Mouse (Mus musculus) Patski (cell line): ENCODE measurements around the gene Nif3l1. TPM values are rescaled to one million over a fixed set of nuclear protein-coding genes. Genes with fewer than 3 reads are reported as not detected.
A peak's percentile ranks its signal among the peaks of the same experiment; 100 is the strongest.

Experiments used
- ATAC-seq: fragments of 100-300 bp; one replicate; pipeline ENCODE4 v1.8.0; 2021
- CTCF ChIA-PET: fragments of 350-600 bp; sonication (Branson Sonifier 250); formaldehyde crosslinking; loops from one replicate; lab custom pipeline; 2022; ENCODE audit warnings: inconsistent platforms; lab: Charles Lee
- POLR2A ChIA-PET: fragments of 350-600 bp; sonication (Branson Sonifier 250); formaldehyde crosslinking; loops from one replicate; lab custom pipeline; 2022; ENCODE audit warnings: antibody characterized with exemption, inconsistent platforms; lab: Charles Lee
- DNase-seq: peaks from one replicate; pipeline ENCODE4 v3.0.0-alpha.2; 2011; ENCODE audit warnings: low read depth, low spot score
- H3K27me3 ChIP-seq: fragments of 371-371 bp; one replicate; pipeline ENCODE4 v1.5.1; 2021
- CTCF ChIP-seq: fragments of 100-300 bp; IDR thresholded peaks from one replicate; pipeline ENCODE4 v1.5.1; 2021
- in situ Hi-C: fragments of 300-500 bp; cut with MboI; formaldehyde crosslinking; loops from 3 replicates; pipeline ENCODE4 v1.11.1; 2018; ENCODE audit warnings: low pct_unique_long_range_greater_than_20kb, mixed read lengths
- polyA plus RNA-seq: library from polyadenylated mRNA; unstranded; gene quantifications from one replicate; pipeline ENCODE4 v1.2.3, GENCODE M21; 2021

Gene Nif3l1
- 25.5 TPM for polyA plus RNA-seq

DNA sequence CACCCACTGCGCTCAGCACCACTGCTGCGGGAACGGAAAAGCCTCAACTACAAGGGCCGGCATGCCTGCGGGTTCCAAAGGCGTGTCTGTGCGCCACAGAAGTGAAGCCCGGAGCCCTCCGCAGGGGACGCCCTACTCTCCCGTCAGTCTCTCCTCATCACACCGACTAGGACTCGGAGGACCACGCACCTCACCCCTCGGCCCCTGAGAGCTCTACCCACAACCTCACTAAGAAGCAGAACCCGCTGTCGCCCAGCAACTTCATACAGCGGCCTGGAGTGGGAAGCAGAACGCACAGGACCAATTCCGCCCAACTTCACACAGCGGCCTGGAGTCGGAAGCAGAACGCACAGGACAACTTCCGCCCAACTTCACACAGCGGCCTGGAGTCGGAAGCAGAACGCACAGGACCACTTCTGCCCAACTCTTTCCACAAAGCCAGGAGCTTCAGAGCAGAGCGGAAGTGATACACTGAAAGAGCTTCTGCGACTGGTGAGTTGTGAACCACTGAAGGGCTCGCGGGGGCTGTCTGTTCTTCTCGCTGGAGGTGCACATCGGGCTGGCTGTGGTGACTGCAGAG, at the start of gene Nif3l1, which contains the start of gene Ppil3:
TSS of gene Nif3l1 (plus strand) at position 9 of the 580 bp plus-strand sequence.
TSS of gene Ppil3 (minus strand) at position 344 of the 580 bp plus-strand sequence.
- CTCF ChIA-PET: interaction anchor here (0.9 to 2.4 kb wide), 2 partner anchors 15 to 18 kb away, joined by 3 to 7 read pairs; no protein-coding TSS in a partner anchor
- no peak for TF ChIP-seq CTCF
- ATAC-seq (peak; percentile 92), DNase-seq (no peak)
- POLR2A ChIA-PET: interaction anchor here (0.7 to 2.2 kb wide), 6 partner anchors 9 to 487 kb away, joined by 3 to 5 read pairs (median 4); partner anchors contain the start of gene Clk1
- in situ Hi-C loops: no loop called here
- H3K27me3 ChIP-seq: no peaks in the 10 kb centered on the region

DNA sequence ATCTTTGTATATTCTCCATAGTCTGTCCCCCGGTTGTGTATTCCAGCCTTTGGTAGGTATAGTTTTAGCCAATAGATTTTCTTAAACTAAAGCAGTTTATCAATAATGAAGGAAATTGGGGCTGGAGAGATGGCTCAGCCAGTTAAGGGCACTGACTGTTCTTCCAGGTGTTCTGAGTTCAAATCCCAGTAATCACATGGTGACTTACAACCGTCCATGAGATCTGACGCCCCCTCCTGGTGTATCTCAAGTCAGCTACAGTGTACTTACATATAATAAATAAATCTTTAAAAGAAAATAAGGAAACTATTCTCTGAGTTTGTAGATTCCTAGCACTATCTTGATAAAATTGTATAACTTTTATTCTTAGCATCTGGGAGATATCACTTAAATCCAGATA, 49.6 kb upstream of the Nif3l1 start:
- DNase-seq: no peak
- POLR2A ChIA-PET: no interaction called here
- CTCF ChIA-PET: no interaction called here
- in situ Hi-C loops: loop anchor here (5.0 kb wide), 1 partner anchor 98 kb away; no protein-coding TSS in a partner anchor
- no peak for ATAC-seq
- H3K27me3 ChIP-seq: no peaks in the 10 kb centered on the region
- peak; percentile 23 for TF ChIP-seq CTCF

DNA sequence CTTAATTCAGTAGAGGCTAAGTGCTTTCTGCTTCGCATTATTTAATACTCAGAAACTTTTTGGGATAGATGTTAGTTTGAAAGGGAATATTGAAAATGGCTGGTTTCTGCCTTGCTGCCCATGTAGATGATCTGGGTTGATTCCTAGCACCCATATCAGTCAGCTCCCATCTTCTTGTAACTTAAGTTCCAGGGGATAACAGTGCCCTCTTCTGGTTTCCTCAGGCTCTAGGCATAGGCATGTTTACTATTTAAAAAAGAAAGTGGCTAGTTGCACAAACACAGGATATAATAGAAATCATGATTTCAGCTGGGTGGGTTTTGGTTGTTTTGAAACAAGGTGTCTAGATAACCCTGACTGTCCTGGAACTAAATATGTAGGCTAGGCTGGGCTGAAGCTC, 48.8 kb upstream of the Nif3l1 start:
- no peaks in the 10 kb centered on the region for H3K27me3 ChIP-seq
- TF ChIP-seq CTCF: peak; percentile 38
- POLR2A ChIA-PET: no interaction called here
- in situ Hi-C loops: loop anchor here (5.0 kb wide), 1 partner anchor 99 kb away; no protein-coding TSS in a partner anchor
- ATAC-seq: no peak
- CTCF ChIA-PET: interaction anchor here (1.0 to 1.3 kb wide), 3 partner anchors 9 to 42 kb away, joined by 3 read pairs; no protein-coding TSS in a partner anchor
- DNase-seq: no peak

DNA sequence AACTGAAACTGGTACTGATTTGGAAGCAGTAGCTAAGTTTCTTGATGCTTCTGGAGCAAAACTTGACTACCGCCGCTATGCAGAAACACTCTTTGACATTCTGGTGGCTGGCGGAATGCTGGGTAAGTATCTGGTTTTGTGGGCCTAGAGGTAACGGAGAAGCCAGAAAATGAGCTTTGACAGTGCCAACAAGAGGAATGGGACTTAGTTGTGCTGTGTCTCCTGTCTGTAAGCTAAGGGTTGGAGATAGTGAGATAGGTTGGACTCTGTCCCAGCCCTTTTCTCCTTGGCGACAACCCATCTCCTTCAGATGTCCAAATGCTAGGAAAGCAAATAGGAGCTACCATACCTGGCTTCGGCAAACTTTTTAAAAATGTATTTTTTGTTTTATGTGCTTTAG, 47.2 kb upstream of the Nif3l1 start:
- DNase-seq (no peak), ATAC-seq (no peak)
- no peaks in the 10 kb centered on the region for H3K27me3 ChIP-seq
- no peak for TF ChIP-seq CTCF
- in situ Hi-C loops: loop anchor here (5.0 kb wide), 1 partner anchor 100 kb away; no protein-coding TSS in a partner anchor
- ChIA-PET CTCF (interaction anchor here (1.3 to 1.7 kb wide), 3 partner anchors 13 to 24 kb away, joined by 3 to 4 read pairs (median 4); no protein-coding TSS in a partner anchor), POLR2A (interaction anchor here (1.4 kb wide), 1 partner anchor 12 kb away, joined by 3 read pairs; no protein-coding TSS in a partner anchor)

DNA sequence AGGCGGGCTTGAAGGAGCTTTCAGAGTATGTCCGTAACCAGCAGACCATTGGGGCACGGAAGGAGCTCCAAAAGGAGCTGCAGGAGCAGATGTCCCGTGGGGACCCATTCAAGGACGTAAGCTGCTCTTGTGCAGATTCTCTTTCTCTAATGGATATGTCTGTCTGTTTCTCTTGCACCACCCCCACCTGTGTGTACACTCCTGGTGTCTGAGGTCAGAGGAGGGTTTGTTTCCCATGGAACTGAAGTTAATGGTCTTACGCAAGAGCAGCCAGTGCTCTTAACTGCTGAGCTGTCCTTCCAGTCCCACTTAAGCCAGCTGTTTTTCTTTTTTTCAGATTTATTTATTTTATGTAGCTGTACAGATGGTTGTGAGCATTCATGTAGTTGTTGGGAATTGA, 43.6 kb upstream of the Nif3l1 start:
- in situ Hi-C loops: loop anchor here (25.0 kb wide), 1 partner anchor 989 kb away; the partner anchor contains the start of genes Maip1 and Tyw5
- H3K27me3 ChIP-seq: no peaks in the 10 kb centered on the region
- ATAC-seq (no peak), DNase-seq (no peak)
- CTCF ChIA-PET: interaction anchor here (1.0 to 1.1 kb wide), 2 partner anchors 12 to 46 kb away, joined by 3 read pairs; no protein-coding TSS in a partner anchor
- POLR2A ChIA-PET: interaction anchor here (1.0 kb wide), 1 partner anchor 9 kb away, joined by 3 read pairs; no protein-coding TSS in a partner anchor
- TF ChIP-seq CTCF: no peak

DNA sequence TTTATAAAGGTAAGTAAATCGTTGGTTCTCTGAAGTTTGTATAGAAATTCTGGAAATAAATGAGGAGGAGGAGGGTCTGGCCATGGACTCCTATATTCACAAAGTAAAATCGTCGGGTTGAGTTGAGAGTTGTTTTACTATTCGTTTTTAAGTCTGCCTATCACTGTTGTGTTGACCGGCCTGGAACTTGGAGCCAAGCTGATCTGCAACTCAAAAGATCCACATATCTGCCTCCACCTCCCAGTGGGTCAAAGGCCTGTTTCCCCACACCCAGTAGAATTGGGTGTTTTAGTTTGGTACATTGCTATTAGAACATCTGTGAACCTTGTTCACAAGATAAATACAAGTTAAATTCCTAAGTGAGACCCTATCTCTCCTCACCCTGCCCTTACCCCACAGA, 41.2 kb upstream of the Nif3l1 start:
- ChIA-PET CTCF (interaction anchor here (1.1 kb wide), 1 partner anchor 10 kb away, joined by 3 read pairs; no protein-coding TSS in a partner anchor), POLR2A (interaction anchor here (2.0 kb wide), 1 partner anchor 11 kb away, joined by 7 read pairs; the partner anchor contains the start of gene Bzw1)
- ATAC-seq (no peak), DNase-seq (no peak)
- TF ChIP-seq CTCF: no peak
- in situ Hi-C loops: loop anchor here (25.0 kb wide), 1 partner anchor 991 kb away; the partner anchor contains the start of genes Maip1 and Tyw5
- H3K27me3 ChIP-seq: no peaks in the 10 kb centered on the region

DNA sequence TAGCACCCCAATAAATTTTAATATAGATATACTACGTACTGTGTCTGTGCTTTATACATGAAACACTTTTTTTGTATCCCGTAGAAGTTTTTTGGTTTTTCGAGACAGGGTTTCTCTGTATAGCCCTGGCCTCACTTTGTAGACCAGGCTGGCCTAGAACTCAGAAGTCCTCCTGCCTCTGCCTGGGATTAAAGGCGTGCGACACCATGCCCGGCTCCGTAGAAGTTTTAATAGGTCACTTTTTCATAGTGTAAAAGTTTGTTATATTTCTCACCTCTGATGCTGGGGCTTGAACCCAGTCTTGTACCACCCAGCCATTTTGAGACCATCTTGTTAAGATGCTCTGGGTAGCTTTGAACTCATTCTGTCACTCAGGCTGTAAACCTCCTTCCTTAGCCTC, 37.6 kb upstream of the Nif3l1 start:
- ATAC-seq: no peak
- TF ChIP-seq CTCF: no peak
- ChIA-PET CTCF (no interaction called here), POLR2A (no interaction called here)
- no peak for DNase-seq
- in situ Hi-C loops: loop anchor here (25.0 kb wide), 1 partner anchor 995 kb away; the partner anchor contains the start of genes Maip1 and Tyw5
- H3K27me3 ChIP-seq: no peaks in the 10 kb centered on the region

DNA sequence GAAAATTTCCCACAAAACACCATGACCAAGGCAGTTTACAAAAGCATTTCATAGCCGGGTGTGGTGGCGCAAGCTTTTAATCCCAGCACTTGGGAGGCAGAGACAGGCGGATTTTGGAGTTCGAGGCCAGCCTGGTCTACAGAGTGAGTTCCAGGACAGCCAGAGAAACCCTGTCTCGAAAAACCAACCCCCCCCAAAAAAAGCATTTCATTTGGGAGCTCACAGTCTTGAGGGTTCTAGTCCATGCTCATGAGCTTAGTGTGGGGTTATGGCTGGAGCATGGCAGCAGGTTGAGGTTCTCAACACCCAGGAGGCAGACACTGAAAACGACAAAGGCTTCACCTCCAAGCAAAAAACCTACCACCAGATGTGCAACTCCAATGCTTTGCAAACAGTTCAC, 36.8 kb upstream of the Nif3l1 start:
- DNase-seq (no peak), ATAC-seq (no peak)
- ChIA-PET POLR2A (no interaction called here), CTCF (no interaction called here)
- in situ Hi-C loops: loop anchor here (25.0 kb wide), 1 partner anchor 996 kb away; the partner anchor contains the start of genes Maip1 and Tyw5
- H3K27me3 ChIP-seq: no peaks in the 10 kb centered on the region
- no peak for TF ChIP-seq CTCF

DNA sequence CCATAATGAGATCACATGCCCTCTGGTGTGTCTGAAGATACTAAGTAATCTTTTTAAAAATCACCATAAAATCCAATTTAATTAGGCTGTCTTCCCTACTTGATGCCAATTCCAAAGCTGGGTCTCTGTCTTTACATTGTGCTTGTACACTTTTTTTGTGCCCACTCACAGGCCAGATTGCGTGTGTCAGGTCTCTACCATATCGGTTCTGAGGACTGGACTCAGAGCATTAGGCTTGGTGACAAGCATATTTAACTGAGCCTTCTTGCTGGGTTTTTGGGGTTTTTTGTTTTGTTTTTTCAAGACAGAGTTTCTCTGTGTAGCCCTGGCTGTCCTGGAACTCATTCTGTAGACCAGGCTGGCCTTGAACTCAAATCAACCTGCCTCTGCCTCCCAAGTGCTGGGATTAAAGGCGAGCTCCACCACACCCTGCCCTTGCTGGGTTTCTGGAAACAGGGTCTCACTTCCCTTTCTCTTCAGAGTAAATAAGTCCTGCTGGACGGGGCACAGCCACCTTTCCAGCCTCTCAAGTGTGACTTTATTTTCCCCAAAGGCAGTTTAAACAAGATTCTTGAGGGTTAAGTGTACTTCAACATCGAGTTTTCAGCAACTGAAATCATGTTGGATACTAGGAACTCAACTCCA, 35.3 kb upstream of the Nif3l1 start:
- H3K27me3 ChIP-seq: no peaks in the 10 kb centered on the region
- in situ Hi-C loops: loop anchor here (25.0 kb wide), 1 partner anchor 997 kb away; the partner anchor contains the start of genes Maip1 and Tyw5
- POLR2A ChIA-PET: interaction anchor here (0.8 to 1.5 kb wide), 5 partner anchors 9 to 16 kb away, joined by 3 to 5 read pairs (median 3); partner anchors contain the start of gene Clk1
- no peak for ATAC-seq
- CTCF ChIA-PET: interaction anchor here (1.6 kb wide), 1 partner anchor 12 kb away, joined by 4 read pairs; no protein-coding TSS in a partner anchor
- DNase-seq: no peak
- TF ChIP-seq CTCF: no peak

DNA sequence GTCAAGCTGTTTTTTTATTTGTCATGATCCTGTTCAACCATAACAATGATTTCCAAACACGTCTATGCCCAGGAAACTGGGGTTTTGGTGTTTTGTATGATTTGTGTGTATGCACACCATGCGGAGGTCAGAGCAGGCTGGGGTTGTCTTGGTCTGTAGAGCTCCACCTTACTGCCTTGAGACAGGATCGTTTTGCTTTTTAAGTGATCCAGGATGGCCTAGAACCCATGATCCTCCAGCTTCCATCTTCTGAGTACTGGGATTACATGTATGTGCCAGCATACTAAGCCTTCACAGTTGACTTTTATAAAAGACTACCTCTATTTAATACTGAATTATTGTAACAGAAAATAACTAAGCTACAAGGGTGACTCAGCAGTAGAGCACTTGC, 34.8 kb upstream of the Nif3l1 start:
- in situ Hi-C loops: loop anchor here (25.0 kb wide), 1 partner anchor 998 kb away; the partner anchor contains the start of genes Maip1 and Tyw5
- DNase-seq: no peak
- no peak for TF ChIP-seq CTCF
- ATAC-seq: peak; percentile 42
- no peaks in the 10 kb centered on the region for H3K27me3 ChIP-seq
- ChIA-PET POLR2A (interaction anchor here (0.8 to 1.5 kb wide), 4 partner anchors 9 to 16 kb away, joined by 3 to 5 read pairs (median 3); no protein-coding TSS in a partner anchor), CTCF (interaction anchor here (1.6 kb wide), 1 partner anchor 12 kb away, joined by 4 read pairs; no protein-coding TSS in a partner anchor)
